Mouse (Mus musculus) brown adipose tissue, adult 24 weeks (tissue): ENCODE results near the gene Col5a3. TPM values are rescaled to one million over a fixed set of nuclear protein-coding genes. Genes with fewer than 3 reads are reported as not detected.

Experiments used
- H3K27ac ChIP-seq: fragments of 200-500 bp; replicated peaks from 2 replicates; pipeline ENCODE4 v1.5.1; 2012; ENCODE audit warnings: low read depth, mild to moderate bottlenecking, low read length
- H3K4me1 ChIP-seq: fragments of 200-500 bp; 2 replicates; pipeline ENCODE4 v1.6.1; 2012; ENCODE audit warnings: low read length, mixed read lengths; ENCODE audit not compliant: control insufficient read depth, insufficient read depth, insufficient read length
- H3K4me3 ChIP-seq: fragments of 200-500 bp; 2 replicates; pipeline ENCODE4 v1.5.1; 2012; ENCODE audit warnings: low read depth, mild to moderate bottlenecking, low read length, moderate library complexity; ENCODE audit not compliant: insufficient read depth
- polyA plus RNA-seq: library from polyadenylated mRNA; stranded (reverse); fragments of >200 nt; gene quantifications from 2 replicates; pipeline ENCODE4 v1.2.4, GENCODE M21; 2012; ENCODE audit not compliant: missing spikeins, insufficient read depth, insufficient read length

Col5a3 gene
- polyA plus RNA-seq, 1 experiment: 16.9 TPM

GRCm38 (mm10) chr9:20745129-20745966, 69.5 kb downstream of the Col5a3 start:
- no peak overlapping the region for H3K27ac ChIP-seq
- H3K4me1 ChIP-seq: no peaks in the 10 kb centered on the region
- peak overlapping the region; percentile 26 for H3K4me3 ChIP-seq

DNA sequence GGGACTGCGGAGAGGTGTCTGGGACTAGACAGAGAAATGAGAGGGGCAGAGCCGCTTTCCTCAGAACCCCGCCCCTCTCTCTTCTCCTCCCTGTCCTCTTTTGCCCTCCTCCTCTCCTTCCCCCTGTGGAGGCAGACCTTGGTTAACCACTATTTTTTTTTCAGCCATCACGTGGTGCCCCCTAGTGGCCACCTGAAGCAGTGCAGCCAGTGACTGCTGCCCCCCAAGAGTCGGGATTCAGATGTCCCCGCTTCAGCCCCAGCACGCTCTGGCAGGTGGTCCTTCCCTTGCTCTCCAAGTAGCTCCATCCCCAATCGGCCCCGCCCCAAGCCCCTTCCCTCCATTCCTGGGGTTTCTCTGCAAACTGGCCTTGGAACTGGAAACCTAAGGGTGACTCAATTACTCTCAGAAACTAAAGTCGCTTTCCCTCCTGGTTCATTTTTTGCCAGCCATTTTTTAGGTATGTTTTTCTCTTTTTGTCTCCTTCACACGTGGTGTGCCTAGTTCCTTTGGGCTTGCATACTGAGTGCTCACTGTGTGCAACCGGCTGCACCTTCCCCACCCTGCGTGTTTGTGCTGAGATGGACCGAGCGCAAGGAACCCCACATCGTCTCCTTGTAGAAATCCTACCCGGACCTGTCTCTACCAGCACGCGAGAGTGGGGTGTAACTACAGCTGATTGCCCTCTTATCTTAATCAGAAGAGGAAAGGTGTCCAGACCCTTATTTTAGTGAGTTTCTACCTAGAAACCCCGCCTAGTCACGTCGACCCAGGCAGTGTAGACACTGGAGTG, 70.7 kb downstream of the Col5a3 start:
- Histone ChIP-seq H3K4me3 (no peak overlapping the region), H3K27ac (no peak overlapping the region), H3K4me1 (no peaks in the 10 kb centered on the region)

DNA sequence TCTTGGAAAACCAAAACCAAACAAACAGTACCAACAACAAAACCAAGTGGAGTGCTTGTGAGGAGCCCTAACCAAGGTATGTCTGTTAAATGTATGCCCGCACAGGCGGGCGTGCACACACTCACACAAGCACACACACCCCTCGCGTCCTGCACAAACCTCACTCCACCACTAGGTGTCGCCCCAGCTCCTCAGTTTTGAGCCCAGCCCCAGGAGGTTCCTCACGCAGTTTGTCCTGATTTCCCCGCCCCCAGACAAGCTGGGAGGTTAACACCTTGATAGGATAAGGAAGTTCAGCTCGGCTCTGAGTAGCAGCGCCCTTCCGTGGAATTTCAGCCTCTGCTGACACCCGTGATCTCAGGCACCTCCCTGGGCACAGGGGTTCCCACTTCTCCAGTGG, 74.5 kb downstream of the Col5a3 start:
- H3K4me1 ChIP-seq: no peaks in the 10 kb centered on the region
- H3K27ac ChIP-seq: no peak overlapping the region

DNA sequence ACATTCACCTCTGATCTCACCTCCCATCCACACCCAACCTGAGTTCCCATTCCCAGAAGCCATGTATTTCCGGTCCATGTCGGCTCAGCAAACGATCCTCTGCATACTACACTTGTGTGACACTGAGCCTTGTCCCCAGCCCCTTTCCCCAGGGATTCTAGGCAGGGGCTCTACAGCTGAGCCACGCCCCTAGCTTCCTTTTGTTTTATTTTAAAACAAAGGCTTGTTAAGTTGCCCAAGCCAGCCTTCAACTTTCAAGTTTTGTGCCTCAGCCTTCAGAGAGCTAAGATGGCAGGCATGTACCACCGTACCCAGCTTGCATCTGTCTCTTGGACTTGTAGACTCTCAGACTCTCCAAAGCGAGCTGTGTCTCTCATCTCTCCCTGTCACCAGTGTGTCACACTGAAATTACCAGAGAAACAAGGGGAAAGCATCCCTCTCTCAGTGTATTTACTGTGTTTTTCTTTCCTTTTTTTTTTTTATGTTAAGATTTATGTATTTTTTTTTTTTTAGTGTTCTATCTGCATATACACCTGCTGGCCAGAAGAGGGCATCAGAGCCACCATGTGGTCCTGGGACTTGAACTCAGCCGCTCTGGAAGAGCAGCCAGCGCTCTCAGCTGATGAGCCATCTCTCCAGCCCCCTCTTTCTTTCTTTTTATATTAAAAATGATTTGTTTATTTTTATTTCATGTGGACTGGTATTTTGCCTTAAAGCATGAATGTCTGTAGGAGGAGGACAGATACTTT, 76.4 kb downstream of the Col5a3 start:
- H3K4me1 ChIP-seq: no peaks in the 10 kb centered on the region
- H3K27ac ChIP-seq: no peak overlapping the region
- no peak overlapping the region for H3K4me3 ChIP-seq

More for the DNA sequence above, 74.5 kb downstream of the Col5a3 start:
- H3K4me3 ChIP-seq: no peak overlapping the region

DNA sequence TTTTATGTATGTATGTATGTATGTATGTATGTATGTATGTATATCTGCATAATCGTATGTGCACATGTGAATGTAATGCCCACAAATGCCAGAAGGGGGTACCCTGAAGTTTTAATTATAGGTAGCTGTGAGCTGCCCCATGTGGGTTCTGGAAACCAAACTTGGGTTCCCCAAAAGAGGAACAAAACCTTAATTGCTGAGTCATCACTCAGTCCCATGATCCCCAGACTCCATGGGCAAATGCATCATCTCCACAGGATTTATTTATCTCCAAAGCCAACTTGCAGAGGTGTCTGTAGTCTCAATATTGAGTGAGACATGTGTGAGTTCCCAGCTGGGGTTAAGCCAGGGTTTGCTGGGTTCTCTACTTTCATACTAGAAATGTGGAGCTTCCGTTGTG, 77.6 kb downstream of the Col5a3 start:
- Histone ChIP-seq H3K4me3 (no peak overlapping the region), H3K4me1 (no peaks in the 10 kb centered on the region), H3K27ac (no peak overlapping the region)

GRCm38 (mm10) chr9:20734692-20735091, 80.2 kb downstream of the Col5a3 start:
- Histone ChIP-seq H3K4me1 (no peaks in the 10 kb centered on the region), H3K4me3 (no peak overlapping the region), H3K27ac (no peak overlapping the region)

GRCm38 (mm10) chr9:20731797-20732196, 83.1 kb downstream of the Col5a3 start:
- Histone ChIP-seq H3K4me1 (0 out of 2 replicates have a peak, but pooled peaks cover 1% of the 10 kb centered on the region), H3K27ac (no peak overlapping the region), H3K4me3 (no peak overlapping the region)

- H3K4me3 ChIP-seq: no peak overlapping the region
- peaks cover 7% of the 10 kb centered on the region; the same call in 1 of the 2 replicates for H3K4me1 ChIP-seq
- no peak overlapping the region for H3K27ac ChIP-seq
Measured at GRCm38 (mm10) chr9:20729451-20729850, 85.4 kb downstream of the Col5a3 start.

DNA sequence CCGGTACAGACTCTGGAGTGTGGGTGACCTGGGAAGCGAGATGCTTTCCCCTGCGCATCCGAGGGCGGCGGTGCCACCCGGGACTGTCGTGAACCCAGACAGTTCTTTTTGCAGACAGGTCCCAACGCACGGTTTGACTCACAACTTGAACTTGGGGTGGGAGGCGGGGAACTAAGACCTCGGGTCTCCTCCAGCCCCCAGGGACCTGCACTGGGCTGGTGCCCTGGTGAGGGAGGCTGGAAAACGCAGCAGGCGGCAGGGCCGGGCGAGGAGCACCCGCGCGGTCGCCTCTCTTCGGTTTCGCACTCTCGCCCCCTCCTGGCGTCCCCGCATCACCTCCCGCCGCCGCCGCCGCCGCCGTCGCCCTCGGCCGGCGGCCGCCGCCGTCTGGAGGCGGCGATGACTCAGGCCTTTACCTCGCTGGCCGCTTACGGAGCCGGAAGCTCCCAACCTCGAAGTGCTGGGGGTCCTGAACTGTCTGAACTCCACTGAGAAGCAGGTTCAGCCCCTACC, 87.2 kb downstream of the Col5a3 start:
- H3K4me3 ChIP-seq: peak overlapping the region; percentile 47
- H3K4me1 ChIP-seq: peaks cover 7% of the 10 kb centered on the region; the same call in 1 of the 2 replicates
- no peak overlapping the region for H3K27ac ChIP-seq

DNA sequence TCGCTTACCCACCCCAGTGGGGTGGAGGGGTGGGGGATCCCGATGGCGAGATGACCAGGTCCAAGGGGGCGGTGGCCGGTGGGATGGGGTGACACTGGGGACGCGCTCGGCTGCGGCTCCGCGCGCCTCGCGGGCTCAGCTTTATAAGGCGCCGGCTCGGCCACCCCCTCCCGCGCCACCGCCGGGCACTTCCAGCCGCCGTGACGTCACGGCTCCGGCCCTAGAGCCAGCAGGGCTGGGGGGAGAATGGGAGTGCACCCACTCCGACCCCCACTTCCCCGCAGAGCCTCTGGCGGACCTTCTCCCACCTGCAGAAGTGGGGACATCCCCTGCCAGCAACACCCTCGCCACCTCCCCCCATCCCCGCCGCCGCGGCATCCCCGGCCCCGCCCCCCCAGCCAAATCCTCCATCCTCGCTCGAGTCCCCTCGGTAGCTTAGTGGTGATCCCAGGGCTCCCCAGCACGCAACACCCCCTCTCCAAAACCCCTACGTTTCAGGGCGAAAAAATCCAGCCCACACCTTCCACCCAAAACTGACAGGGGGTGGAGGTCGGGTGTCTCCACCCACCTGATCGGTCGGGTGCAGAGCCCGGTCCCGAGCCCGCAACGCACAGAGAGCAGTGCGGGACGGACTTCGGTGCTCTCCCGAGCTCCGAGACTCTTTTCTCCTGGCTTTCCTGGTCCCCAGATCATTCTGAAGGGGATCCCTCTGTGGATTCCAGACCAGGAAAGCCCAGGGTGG, 87.8 kb downstream of the Col5a3 start:
- Histone ChIP-seq H3K27ac (no peak overlapping the region), H3K4me3 (peak overlapping the region; percentile 47), H3K4me1 (peaks cover 7% of the 10 kb centered on the region; the same call in 1 of the 2 replicates)

- Histone ChIP-seq H3K4me3 (peak overlapping the region; percentile 47), H3K27ac (no peak overlapping the region)
Measured at GRCm38 (mm10) chr9:20726134-20726858, 88.6 kb downstream of the Col5a3 start.

GRCm38 (mm10) chr9:20721582-20721981, 93.3 kb downstream of the Col5a3 start:
- Histone ChIP-seq H3K4me3 (no peak overlapping the region), H3K27ac (no peak overlapping the region), H3K4me1 (peaks cover 3% of the 10 kb centered on the region; the same call in 1 of the 2 replicates)

More at GRCm38 (mm10) chr9:20726134-20726858, 88.6 kb downstream of the Col5a3 start:
- H3K4me1 ChIP-seq: peaks cover 7% of the 10 kb centered on the region; the same call in 1 of the 2 replicates
